Mouse (Mus musculus) ES-E14 (cell line): Measurements from ENCODE around the gene Eif5a. TPM values are rescaled to one million over a fixed set of nuclear protein-coding genes. Genes with fewer than 3 reads are reported as not detected.
"Not testable (repeated sequence)": the region's sequence is repeated elsewhere in the genome, so short reads cannot be mapped to it uniquely, and the experiment has no call there.

ENCODE experiments used
- DNase-seq: peaks from one replicate; pipeline ENCODE4 v3.0.0-alpha.2; 2013; ENCODE audit warnings: low read depth, low spot score
- H3K27ac ChIP-seq: 2 replicates; pipeline ENCODE4 v1.5.1; 2012; ENCODE audit warnings: low read depth, mild to moderate bottlenecking, low read length, moderate library complexity, mixed read lengths; ENCODE audit not compliant: poor library complexity, insufficient read depth, severe bottlenecking
- H3K36me3 ChIP-seq: 2 replicates; pipeline ENCODE4 v1.6.1; 2012; ENCODE audit warnings: mild to moderate bottlenecking, low read length, moderate library complexity, mixed read lengths; ENCODE audit not compliant: control insufficient read depth, poor library complexity, insufficient read depth, severe bottlenecking
- H3K4me1 ChIP-seq, 2 experiments: fragments of 150-350 bp in 1 of 2; sonication (generic) in 1 of 2; 2 replicates each; pipeline ENCODE4 v1.6.1; 2012; ENCODE audit warnings: low read length in 2 of 2, mild to moderate bottlenecking in 1 of 2, mixed read lengths in 1 of 2; ENCODE audit not compliant: control insufficient read depth in 2 of 2, insufficient read depth in 2 of 2, poor library complexity in 1 of 2
- H3K4me3 ChIP-seq, 2 experiments: fragments of 150-350 bp in 1 of 2; sonication (generic) in 1 of 2; 2 replicates each; pipeline ENCODE4 v1.5.1; 2012; ENCODE audit warnings: low read length in 2 of 2, low read depth in 1 of 2, mild to moderate bottlenecking in 1 of 2, mixed read lengths in 1 of 2; ENCODE audit not compliant: insufficient read depth in 1 of 2, poor library complexity in 1 of 2, severe bottlenecking in 1 of 2
- H3K9ac ChIP-seq: 2 replicates; pipeline ENCODE4 v1.6.1; 2012; ENCODE audit warnings: low read depth, mild to moderate bottlenecking, low read length, mixed read lengths; ENCODE audit not compliant: poor library complexity, insufficient read depth, severe bottlenecking
- H3K9me3 ChIP-seq: fragments of 150-350 bp; sonication (generic); 2 replicates; pipeline ENCODE4 v1.6.1; 2012; ENCODE audit warnings: low read depth, mild to moderate bottlenecking, low read length; ENCODE audit not compliant: control insufficient read depth, insufficient read depth
- CHD2 ChIP-seq: IDR thresholded peaks from 2 replicates; pipeline ENCODE4 v1.6.1; 2014; ENCODE audit warnings: mild to moderate bottlenecking, low read depth, low read length, inconsistent platforms
- HCFC1 ChIP-seq: IDR thresholded peaks from 2 replicates; pipeline ENCODE4 v1.6.1; 2012; ENCODE audit warnings: low read length, inconsistent platforms, borderline replicate concordance; ENCODE audit not compliant: insufficient read depth
- MAFK ChIP-seq: IDR thresholded peaks from 2 replicates; pipeline ENCODE4 v1.6.1; 2014; ENCODE audit warnings: mild to moderate bottlenecking, low read depth, low read length, inconsistent platforms; ENCODE audit not compliant: insufficient read depth
- ZC3H11A ChIP-seq: IDR thresholded peaks from 2 replicates; pipeline ENCODE4 v1.6.1; 2012; ENCODE audit warnings: low read depth, mild to moderate bottlenecking, inconsistent platforms, low read length, borderline replicate concordance
- ZNF384 ChIP-seq: IDR thresholded peaks from 2 replicates; pipeline ENCODE4 v1.6.1; 2012; ENCODE audit warnings: low read depth, low read length, inconsistent platforms
- in situ Hi-C, 2 experiments: fragments of 600-800 bp; cut with MboI; formaldehyde crosslinking; loops; one replicate each; pipeline ENCODE4 v1.15.1; 2025; ENCODE audit warnings: low sequenced_read_pairs in 2 of 2, inconsistent platforms in 1 of 2; ENCODE audit not compliant: unreplicated experiment in 2 of 2
- total RNA-seq: library from RNA; depleted of rRNA; stranded (reverse); fragments of 300-350 nt; gene quantifications from 2 replicates; pipeline ENCODE4 v1.2.3, GENCODE M21; 2012

Gene Eif5a
- total RNA-seq, 1 experiment: 926 TPM

DNA sequence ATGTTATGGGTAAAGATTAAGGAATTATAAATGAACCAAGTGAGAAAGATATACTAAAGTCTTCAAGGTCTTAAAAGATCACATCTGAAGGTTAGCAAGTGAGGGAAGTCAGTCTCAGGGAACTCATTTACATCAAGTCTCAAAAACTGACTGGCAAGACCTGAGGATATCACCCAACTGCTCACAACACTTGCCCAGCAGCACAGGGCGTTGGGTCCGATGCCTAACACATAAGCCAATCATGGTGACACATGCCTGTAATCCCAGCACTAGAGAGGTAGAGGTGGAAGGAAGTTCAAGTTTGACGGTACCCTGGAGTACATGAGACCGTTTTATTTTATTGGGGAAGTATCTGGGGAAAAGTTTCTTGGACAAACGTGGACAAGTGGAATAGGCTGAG, 3.6 kb downstream of the Eif5a start:
- peaks cover 0 to 16% of the 10 kb centered on the region in 2 experiments; a peak in 1 of 4 replicates for H3K4me1 ChIP-seq
- H3K4me3 ChIP-seq: no peak overlapping the region; a peak in 1 of 4 replicates

DNA sequence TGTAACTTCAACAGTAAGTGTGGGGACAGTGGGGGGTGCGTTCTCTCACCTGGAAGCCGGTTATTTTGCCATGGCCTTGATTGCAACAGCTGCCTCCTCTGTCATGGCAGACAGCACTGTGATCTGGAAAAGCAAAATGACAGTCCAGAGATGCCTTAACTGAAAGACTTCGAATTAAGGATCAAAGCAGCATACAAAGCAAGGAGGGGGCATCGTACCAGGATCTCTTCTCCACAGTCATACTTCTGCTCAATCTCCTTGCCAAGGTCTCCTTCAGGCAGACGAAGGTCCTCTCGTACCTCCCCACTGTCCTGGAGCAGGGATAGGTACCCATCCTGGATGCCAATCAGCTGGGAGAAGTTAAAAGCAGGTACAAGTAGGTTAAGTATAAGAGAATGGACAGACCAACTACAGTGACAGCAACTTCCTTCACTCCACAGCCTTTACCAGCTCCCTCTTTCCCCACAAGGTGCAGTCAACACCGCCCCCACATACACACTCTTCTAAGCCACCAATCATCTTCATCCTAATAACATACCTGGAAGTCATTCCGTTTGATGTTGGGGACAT, 4.3 kb downstream of the Eif5a start:
- H3K36me3 ChIP-seq: peaks cover 53% of the 10 kb centered on the region
- TF ChIP-seq HCFC1 (no peak), ZC3H11A (no peak), CHD2 (no peak)
- in situ Hi-C loops: no loop called here

More for the DNA sequence above, 3.6 kb downstream of the Eif5a start:
- DNase-seq: no peak
- no peak overlapping the region for H3K9ac ChIP-seq
- no peak for TF ChIP-seq CHD2
- TF ChIP-seq ZC3H11A: no peak
- no peak for TF ChIP-seq ZNF384
- TF ChIP-seq HCFC1: no peak
- no peak for TF ChIP-seq MAFK
- in situ Hi-C loops: no loop called here
- no peak overlapping the region for H3K27ac ChIP-seq
- H3K9me3 ChIP-seq: no peaks in the 10 kb centered on the region
- peaks cover 52% of the 10 kb centered on the region for H3K36me3 ChIP-seq

DNA sequence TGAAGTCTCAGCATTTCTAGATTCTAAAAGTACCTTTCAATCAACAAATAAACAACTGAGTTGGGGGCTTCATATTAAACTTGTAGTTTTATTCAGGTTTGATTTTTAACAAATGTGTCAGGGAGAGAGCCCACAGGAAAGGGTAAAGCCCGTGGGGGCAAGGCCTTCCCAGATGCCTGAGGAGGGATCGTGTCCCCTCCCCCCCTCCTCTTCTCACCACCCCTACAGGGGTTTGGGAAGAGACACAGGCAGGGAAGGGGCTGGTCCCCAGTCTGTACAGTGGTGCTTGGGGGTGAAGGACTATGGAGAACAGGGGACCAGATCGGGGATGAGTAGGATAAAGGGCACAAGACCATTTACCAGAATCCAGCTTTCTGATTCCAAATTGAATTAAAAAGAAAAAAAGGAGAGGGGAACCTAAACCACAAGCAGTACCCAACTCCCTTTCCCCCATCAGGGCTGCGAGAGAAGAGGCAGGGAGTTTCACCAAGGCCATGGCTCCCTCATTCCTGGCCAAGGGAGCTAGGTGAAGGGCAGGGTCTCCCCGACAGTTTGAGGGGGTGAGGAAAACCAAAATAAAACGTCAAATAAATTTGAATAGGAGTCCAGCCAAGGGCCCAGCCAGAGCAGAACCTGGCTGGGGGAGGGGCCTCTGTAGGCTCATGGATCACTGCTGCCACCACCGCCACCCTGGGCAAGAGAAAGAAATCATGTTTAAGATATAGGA, 4.9 kb downstream of the Eif5a start:
- not testable (repeated sequence) for H3K4me3 ChIP-seq
- peaks cover 0 to 17% of the 10 kb centered on the region in 2 experiments; a peak in 1 of 4 replicates for H3K4me1 ChIP-seq

More for the DNA sequence above, 4.3 kb downstream of the Eif5a start:
- H3K4me1 ChIP-seq: peaks cover 0 to 17% of the 10 kb centered on the region in 2 experiments; a peak in 1 of 4 replicates
- H3K9ac ChIP-seq: no peak overlapping the region
- H3K4me3 ChIP-seq: no peak overlapping the region
- H3K9me3 ChIP-seq: no peaks in the 10 kb centered on the region
- DNase-seq: no peak
- no peak overlapping the region for H3K27ac ChIP-seq

DNA sequence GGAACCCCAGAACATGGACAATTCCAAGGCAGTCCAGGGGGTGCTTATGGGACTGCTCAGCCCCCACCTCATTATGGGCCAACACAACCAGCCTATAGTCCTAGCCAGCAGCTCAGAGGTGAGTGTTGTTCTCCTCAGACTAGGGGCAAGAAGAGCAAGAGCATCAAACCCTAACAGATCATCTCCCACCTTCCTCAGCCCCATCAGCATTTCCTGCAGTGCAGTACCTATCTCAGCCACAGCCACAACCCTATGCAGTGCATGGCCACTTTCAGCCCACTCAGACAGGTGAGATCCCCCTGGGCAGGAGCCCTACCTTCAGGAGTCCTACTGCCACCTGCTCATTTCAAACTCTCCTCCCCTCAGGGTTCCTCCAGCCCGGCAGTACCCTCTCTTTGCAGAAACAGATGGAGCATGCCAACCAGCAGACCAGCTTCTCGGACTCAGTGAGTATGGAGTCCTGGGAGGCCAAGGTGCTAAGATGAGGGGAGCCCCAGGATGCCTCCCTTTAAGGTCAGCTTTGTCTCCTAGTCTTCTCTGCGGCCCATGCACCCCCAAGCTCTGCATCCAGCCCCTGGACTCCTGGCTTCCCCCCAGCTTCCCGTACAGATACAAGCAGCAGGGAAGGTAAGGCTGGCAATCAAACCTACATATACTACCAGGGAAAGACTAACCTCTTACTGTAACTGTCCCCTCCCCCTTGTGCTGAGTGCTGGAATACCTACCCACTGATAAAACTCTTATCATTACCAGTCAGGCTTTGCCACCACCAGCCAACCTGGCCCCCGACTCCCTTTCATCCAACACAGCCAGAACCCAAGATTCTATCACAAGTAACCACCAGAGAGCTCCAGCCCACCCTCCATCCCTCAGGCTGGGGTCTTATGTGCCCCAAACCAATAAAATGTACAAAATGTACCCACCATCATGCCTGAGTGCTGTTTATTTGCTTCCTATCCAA, 5.8 kb downstream of the Eif5a start:
- Histone ChIP-seq H3K9me3 (no peaks in the 10 kb centered on the region), H3K4me3 (no peak overlapping the region), H3K27ac (no peak overlapping the region), H3K36me3 (peaks cover 65% of the 10 kb centered on the region), H3K4me1 (peaks cover 0 to 17% of the 10 kb centered on the region in 2 experiments; a peak in 1 of 4 replicates), H3K9ac (no peak overlapping the region)
- no peak for TF ChIP-seq ZNF384
- no peak for TF ChIP-seq ZC3H11A
- TF ChIP-seq HCFC1: no peak
- TF ChIP-seq MAFK: no peak
- TF ChIP-seq CHD2: no peak
- DNase-seq: no peak
- in situ Hi-C loops: no loop called here

More for the DNA sequence above, 4.9 kb downstream of the Eif5a start:
- H3K9me3 ChIP-seq, H3K9ac ChIP-seq, H3K27ac ChIP-seq, in situ Hi-C loops, DNase-seq: not testable (repeated sequence)
- peaks cover 56% of the 10 kb centered on the region for H3K36me3 ChIP-seq
